Mouse (Mus musculus) megakaryocyte-erythroid progenitor cell, adult 5-6 weeks (primary cell): ENCODE measurements around the gene Serhl. TPM values are rescaled to one million over a fixed set of nuclear protein-coding genes. Genes with fewer than 3 reads are reported as not detected.

Experiments
- ATAC-seq: replicated peaks from 2 replicates; pipeline ENCODE4 v1.8.0; 2016; ENCODE audit warnings: mild to moderate bottlenecking, inconsistent platforms; ENCODE audit not compliant: severe bottlenecking, poor library complexity, low FRiP score, low TSS enrichment
- total RNA-seq, 2 experiments: library from RNA; stranded (forward) in 1 of 2; stranded (reverse) in 1 of 2; fragments of 200-1000, 215-1000 nt in 1 of 2; fragments of >200 nt in 1 of 2; fragmentation: Nextera tagmentation in 1 of 2; gene quantifications; 2 replicates each; pipeline ENCODE4 v1.2.3; 2014 to 2017

Serhl gene
- total RNA-seq, 2 experiments from 2014 or later = 45.4 to 51.6 TPM

DNA sequence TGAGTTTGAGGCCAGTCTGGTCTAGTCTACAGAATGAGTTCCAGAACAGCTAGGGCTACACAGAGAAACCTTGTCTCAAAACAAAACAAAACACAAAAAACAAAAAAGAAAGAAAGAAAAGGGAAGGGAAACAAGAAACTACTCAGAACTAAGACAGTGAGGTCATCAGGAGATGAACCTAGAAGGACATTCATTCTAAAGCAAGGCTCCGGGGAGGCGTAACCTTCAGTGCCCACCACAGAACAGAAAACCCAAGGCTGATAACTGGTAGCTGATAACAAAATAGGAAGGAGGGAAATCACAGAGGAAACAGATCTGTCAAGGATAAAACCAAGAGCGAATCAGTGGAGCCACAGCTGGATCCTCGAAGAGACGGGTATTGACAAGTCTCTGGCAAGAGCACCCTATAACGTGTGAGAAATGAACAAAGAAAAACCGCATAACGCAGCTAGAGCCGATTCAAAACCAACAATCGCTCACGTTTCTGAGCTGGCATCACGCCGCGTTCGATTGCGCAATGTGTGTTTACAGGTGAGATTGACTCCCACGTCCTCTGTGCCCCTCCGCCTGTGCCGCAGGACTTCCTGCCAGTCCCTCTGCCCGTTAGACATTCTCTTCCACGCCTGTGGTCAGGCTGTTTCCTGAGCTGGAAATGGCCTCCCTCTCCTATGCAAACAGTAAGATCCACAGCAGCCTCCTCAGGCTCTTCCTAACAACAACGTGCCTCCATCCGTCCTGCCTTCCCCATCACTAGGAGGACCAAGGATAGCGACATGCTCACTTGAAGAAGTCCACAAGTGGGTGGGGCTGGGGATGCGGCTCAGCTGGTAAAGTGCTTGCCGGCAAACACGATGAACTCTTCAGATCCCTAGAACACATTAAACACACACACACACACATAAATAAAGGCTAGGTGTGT lies 13.4 kb upstream of the Serhl start:
- no peak for ATAC-seq

DNA sequence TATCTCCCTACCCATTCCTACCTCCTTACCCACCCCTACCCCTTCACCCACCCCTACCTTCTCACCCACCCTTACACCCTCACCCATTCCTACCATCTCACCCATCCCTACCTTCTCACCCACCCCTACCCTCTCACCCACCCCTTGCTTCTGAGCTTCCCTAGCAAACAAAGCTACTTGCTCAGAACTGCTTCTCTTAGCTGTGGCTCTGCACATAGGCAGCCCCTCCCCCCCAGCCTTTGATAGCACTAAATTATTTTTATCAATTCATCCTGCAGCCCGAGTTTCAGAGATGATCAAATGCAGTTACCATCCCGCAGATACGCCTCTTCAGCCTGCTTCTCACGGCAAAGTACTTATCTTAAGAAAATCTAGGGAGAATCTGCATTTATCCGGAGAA lies 5.8 kb upstream of the Serhl start:
- no peak for ATAC-seq

DNA sequence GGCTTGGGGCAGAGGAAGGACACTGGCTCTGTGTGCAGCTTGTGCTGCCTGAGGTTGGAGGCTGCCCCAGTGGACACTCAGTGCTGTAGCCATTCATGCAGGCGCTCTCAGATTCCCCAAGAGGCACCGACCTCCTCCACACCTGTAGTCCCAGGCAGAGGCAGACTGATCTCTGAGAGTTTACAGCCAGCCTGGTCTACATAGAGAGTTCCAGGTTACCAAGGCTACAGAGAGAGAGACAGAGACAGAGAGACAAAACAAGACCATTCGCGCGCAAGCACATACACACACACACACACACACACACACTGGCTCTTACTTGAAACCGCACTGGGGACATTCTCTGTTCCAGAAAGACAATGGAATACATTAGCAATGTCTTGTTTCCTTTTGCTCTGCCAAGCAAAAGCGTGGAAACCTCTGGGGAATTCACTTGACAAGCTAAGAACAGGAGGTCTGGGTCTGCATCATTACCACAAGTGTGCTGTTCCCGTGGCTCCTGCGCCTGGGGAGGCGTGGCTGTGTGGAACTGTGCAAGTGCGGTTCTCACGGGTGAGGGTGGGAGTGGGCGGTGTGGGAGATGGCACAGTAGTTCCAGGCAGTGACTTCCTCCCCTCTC lies 5.2 kb upstream of the Serhl start:
- no peak for ATAC-seq

DNA sequence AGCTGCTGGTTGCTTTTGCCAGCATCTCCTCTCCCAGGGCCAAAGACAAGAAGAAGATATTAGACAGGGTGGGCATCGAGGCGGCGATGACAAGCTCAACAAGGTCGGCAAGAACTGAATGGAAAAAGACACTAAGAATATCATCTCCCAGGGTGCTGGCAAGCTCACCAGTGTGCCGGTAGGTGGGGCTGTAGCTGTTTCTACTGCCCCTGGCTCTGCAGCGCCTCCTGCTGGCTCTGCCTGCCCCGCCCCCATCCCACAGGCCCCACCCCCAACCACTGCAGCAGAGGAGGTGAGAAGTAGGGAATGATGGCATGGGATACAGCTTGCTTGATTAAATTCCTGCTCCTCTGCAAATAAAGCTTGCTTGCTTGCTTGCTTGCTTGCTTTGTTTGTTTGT lies 3.4 kb upstream of the Serhl start:
- ATAC-seq = peak; percentile 82

DNA sequence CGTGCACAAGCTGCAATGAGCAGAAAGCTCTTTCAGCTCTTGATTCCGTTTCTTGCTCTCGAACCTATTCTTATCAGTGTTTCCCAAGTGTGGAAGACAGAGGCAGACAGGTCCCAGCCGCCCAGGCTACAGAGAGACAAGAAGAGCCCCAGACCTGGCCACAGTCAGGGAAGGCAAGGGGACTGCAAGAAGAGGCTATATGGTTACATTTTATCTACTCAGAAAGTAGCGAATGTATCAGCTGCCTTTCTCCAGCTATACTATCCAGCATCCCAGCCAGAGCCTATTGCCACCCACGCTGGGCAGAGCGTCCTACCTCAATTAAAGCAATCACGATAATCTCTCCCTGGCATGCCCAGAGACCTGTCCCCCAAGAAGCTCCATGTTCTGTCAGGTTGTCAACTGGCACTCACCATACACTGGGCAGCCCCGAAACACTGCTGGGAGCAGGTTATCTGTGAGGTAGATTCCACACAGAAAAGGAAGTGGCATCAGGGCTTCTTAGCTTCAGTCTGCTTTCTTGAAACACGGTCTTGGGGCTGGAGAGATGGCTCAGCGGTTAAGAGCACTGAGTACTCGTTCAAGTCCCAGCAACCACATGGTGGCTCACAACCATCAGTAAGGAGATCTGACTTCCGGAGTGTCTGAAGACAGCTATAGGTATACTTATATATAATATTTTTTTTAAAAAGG lies 2.5 kb upstream of the Serhl start:
- ATAC-seq = no peak

DNA sequence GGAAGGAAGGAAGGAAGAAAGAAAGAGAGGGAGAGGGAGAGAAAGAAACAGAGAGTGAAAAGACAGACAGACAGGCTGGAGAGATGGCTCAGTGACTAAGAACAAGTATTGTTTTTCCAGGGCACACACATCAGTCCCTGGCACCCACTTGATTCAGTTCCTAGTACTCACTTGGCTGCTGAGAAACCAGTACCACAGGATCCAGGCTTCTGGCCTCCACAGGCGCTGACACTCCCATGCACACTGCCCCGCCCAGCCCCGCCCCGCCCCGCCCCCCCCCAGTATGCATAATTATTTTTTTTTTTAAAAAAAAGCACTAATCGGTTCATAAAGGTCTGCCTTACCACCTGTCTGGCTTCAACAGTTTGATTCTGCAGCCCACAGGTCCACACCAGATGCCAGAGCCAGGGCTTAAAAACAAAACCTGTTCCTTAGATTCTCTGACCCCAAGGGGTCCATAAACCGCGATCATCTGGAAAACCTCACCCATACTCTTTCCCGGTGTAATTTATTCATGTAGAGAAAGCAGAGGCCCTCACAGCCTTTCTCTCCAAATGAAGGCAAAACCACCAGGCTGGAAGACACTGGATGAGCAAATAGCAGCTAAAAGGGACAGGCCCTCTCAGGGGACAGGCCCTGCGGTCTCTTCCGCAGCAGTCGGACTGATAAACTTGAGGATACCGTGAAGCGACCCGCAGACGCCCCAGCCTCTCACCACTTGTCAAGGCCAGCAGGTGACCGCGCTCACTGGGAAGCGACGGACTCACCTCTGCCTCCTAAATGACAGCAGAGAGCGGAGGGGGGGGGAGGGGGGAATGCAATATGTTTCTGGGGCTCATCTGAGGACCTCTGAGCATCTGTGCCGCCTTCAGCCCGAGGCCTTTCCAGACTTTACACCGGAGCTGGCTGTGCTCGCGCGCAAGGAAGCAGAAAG lies 544 bp upstream of the Serhl start:
- ATAC-seq = peak; percentile 50; the same call in 1 of the 2 replicates

DNA sequence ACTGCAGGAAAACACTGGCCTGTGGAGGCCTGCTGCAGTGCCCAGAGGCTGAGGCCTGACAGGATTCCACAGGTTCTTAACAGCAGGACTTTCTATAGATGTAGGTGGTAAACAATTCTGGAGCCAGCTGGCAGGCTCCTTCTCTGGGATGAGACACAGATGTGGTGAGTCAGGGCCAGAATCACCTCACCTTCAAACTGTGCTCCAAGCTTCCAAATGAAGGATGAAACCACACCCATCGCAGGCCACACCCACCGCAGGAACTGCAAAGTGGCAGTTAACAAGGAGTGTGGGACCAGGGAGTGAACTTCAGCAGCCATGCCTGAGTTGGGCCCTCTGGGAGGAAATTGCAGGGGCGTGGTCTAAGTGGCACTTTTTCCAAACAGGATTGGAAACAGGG lies 1.6 kb downstream of the Serhl start:
- ATAC-seq = no peak

DNA sequence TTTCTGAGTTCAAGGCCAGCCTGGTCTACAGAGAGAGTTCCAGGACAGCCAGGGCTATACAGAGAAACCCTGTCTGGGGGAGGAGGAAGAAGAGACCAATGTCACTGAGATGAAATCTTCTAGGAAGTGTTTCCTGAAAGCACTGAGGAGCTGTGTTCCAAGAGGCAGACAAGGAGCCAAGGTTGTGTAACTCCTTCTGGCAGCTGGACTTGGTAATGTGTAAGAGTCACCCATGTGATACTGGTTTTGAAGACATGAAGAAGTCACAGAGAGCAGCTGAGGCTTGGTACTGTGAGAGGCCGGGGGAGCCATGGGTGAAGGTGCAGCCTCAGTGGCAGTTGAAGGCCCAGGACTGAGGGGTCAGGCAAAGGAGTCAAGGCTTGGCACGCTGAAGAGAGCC lies 4.4 kb downstream of the Serhl start:
- ATAC-seq = no peak

DNA sequence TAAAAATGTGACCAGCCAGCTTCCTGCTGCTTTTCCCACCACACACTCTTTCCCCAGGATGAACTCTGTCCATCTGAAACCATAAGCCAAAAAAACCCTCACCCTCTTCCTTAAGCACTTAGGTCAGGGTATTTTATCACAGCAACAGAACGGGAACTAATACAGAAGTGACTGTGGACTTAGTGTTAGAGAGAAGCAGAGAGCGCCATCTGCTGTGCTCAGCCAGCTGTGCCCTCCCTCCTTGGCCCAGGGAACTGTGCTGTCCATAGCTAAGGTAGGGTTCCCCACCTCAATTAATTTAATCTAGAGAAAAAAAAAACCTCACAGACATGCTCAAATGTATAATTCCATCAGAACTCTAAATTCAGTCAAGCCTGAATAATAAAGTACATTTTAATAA lies 6.6 kb downstream of the Serhl start:
- no peak for ATAC-seq

DNA sequence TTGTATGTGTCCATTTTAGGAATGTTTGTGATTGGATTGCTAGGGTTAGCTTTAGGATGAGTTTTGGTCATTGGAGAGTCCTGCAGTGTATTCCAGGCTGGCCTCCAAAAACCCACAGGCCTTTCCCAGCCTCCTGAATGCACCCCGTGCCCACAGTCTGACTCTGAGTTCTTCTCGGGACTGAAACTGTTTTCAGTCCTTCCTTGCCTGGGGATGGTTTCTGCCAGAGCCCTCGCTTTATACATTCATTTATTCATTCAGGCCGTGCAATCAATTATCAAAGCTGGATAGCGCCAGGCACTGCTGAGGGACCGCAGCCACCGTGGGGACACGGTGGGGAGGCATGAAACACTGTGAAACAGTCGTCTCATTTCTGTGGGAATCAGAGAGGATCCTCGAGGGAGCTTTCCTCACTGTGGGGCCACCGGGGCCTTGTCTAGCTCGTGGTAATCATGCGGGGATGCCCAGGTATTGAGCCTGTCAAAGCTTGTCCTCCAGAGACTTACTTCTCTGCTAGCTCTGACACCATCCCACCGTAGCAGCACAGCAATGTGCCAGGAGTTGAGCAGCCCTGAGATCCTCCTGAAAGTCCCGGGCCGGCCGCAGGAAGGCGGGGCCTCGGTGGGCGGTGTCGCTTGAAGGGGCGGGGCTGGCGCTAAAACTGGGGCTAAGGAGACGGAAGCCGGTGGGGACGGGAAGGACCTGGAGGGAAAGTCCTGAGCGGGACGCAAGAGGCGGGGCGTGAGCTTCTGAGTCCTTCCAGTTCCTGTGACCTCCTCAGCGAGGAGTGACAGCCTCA lies 10.4 kb downstream of the Serhl start:
- peak; percentile 97 for ATAC-seq

DNA sequence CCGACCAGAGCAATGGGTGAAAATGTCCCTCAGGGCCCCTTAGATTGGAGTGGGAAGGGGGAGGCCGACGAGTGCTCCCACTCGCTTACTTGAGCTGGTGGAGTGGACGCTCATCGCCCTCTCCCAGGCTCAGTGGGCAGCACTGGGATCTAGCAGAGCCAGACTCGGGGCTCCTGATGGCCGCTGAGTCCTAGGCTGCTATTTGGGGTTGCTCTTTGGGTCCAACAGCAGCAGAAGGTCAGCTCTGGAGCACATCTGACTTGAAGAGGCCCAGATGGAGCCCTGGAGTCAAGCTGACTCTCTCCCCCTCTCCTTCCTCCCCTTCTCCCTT lies 11.0 kb downstream of the Serhl start:
- no peak; the same call in 1 of the 2 replicates for ATAC-seq

DNA sequence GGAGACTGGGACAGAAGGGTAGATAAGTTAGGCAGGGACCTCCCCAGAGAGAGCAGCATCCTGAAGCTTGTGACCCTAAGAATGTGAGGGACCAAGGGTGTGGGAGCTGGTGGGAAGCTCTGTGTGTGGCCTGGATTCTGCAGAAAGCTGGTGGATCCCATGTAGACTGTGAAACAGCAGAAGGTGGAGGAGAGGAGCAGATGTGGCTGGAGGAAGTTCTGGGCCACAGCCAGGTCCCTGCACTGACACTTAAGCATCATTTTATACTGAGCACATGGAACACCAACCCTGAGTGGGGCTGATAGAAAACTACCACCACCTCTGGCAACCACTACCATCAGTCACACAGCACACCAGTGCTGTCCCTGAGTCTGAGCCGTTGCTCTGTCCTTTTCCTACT lies 13.8 kb downstream of the Serhl start:
- ATAC-seq = no peak

DNA sequence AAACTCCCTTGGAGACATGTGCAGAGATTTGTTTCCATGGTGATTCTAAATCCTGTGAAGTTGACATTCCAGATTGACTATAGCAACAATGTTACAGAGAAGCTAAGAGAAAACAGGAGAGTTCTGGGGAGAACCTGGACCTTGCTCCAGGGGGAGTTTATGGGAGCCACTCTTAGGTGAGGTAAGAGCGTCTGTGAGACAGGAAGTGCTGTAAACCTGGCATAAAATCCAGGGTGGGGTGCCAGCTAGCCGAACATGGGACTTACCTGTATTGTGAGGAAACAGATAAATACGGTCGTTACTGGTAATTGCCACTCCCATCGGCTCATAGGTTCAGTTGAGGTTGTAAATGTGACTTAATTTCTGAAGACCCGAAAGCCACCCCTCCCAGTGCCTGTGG lies 17.1 kb downstream of the Serhl start:
- no peak for ATAC-seq

DNA sequence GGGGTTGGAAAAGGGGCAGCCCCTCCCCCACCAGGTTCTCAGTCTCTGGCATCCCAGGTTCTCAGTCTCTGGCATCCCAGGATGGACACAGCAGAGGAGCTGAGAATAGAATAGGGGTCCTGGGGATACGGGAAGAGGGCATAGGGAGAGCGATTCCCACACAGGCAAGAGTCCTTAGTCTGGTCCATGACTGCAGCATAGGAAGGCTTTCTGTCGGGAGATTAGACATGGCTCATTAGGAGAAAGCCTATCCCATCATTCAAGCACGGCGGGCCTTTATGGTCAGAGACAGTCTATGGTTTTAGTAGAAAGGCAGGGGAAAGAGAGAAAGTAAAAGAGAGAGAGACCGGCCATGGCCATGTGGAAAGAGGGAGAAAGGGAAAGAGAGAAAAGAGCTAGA lies 18.5 kb downstream of the Serhl start:
- ATAC-seq = no peak

DNA sequence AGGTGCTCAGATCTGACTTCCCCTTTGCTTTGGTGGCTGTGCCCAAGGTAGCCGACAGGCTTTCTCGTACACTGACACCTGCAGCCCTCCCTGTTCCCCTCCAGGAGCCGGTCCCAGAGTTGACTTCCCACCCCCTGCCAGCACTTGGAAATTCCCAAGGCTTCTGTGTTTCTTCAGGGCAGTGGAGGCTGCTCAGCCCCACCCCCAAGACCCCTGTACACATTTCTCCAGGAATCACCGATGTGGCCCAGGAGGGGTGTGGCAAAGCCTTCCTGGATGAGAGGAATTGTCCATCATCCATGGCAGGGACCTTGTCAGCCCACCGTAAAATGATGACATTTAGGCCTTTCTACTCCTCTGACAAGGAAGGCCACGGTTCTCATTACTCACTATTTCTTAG lies 22.0 kb downstream of the Serhl start:
- no peak for ATAC-seq

DNA sequence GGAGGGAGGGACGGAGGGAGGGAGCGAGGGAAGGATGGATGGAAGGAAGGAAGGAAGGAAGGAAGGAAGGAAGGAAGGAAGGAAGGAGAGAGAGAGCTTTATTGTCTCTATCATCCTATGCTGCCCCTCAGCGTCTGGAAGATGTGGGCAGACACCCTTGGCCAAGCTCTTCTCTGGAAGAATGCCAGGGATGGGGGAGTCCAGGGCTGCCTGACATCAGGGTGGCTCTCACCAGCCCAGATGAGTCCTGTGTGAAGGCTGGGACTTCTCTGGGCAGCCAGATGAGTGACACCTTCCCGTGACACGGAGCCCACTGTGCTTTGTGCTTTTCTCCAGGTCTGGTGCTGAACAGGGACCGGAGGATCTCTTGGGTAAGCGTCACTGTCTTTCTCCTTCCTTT lies 22.6 kb downstream of the Serhl start:
- ATAC-seq = no peak

DNA sequence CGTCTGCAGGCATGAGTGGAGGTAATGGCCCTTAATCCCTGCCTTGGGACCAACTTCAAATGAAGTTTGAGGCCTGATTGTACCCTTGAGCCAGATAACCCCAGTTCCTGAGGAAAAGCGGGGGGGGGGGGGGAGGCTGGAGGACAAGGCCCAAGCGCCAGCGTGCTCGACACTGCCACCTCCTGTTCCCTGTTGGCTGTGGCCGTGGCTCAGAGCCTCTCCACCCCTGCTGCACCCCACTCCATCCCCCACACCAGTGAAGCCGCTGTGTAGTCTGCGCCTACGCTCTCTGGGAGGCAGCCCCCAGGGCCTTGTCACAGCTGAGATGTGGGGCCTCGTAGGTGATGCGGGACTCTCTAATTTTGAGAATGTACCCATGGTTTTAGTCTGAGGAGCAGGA lies 23.6 kb downstream of the Serhl start:
- ATAC-seq = peak; percentile 85

DNA sequence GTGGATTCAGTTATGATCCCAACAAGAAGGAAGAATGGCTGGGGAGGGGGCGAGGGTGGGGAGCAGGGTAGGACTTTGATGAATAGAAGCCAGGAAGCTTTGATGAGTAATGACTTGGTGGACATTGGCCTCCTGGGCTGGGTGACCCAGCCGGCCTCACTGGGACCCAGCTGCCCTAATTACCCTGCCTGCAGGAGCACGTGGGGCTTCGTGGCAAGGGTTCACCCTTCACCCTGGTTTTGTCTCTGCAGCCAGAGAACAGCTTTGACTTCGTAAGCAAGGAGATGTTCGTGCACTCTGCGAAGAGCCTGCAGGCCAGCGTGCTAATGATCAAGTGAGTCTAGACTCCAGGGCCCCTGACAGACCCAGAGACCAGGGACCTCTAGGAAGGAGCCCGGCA lies 24.8 kb downstream of the Serhl start:
- ATAC-seq = no peak

DNA sequence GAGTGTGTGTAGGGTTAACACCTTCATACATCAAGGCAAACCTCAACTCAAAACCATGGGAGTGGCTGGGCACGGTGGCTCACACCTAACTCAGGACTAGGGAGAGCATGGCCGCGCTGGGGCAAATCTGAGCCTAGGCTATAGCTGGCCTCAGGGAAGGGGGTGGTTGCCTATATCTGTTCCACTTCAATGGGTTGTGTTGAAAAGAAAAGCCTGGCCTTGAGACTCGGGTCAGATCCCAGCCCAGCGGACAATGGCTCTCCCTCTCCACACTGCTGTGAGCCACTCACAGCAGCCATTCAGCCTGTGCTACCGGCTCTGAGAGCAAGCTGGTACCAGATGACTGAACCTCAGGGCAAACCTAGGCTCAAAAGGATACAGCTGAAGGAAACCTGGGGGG lies 25.8 kb downstream of the Serhl start:
- ATAC-seq = no peak
